Mouse (Mus musculus) skeletal muscle tissue, postnatal 0 days (tissue): Measurements from ENCODE around the gene Ubiad1. TPM values are rescaled to one million over a fixed set of nuclear protein-coding genes. Genes with fewer than 3 reads are reported as not detected.

ENCODE experiments used
- polyA plus RNA-seq: library from polyadenylated mRNA; unstranded; fragments of >200 nt; fragmentation: Nextera tagmentation; extraction: Ambion mirVana; gene quantifications from 2 replicates; pipeline ENCODE4 v1.2.1, GENCODE M21; 2015

Ubiad1 gene
- polyA plus RNA-seq, result 12.1 and 12.2 TPM in 2 replicates

DNA sequence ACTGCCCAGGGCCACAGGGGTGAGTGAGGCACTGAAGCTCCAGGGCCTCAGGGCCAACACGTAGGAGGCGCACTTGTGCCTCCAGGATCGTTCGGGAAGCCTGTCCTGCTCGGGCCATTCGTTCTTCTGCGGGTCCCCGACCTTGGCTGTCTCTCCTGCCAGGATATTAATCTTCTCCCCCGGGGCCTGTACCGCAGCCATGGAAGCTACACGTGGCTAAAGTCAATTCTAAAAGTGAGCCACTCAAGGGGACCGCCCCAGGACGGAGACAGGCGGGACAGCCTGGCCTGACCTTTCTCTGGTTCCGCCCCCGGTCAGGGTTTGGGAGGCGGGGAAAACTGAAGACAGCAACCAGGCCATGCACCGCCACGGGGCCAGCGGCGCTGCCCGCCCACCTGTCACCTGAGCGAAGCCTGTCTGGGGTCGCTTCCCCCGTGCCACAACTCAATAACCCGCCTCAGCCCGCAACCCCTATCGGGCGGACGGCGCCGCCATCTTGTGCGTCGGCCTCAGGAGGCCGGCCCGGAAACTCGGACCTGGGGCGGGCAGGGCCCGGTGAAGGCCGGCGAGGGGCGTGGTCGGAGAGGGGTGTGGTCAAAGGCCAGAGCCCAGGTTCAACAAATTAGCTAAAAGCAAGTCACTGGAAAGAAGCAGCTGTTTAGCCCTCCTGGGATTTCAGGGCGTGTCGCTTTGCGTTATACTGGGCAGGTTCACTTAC lies at the start of gene Ubiad1:
TSS of gene Ubiad1 (minus strand) at position 522 of the 718 bp plus-strand sequence.

DNA sequence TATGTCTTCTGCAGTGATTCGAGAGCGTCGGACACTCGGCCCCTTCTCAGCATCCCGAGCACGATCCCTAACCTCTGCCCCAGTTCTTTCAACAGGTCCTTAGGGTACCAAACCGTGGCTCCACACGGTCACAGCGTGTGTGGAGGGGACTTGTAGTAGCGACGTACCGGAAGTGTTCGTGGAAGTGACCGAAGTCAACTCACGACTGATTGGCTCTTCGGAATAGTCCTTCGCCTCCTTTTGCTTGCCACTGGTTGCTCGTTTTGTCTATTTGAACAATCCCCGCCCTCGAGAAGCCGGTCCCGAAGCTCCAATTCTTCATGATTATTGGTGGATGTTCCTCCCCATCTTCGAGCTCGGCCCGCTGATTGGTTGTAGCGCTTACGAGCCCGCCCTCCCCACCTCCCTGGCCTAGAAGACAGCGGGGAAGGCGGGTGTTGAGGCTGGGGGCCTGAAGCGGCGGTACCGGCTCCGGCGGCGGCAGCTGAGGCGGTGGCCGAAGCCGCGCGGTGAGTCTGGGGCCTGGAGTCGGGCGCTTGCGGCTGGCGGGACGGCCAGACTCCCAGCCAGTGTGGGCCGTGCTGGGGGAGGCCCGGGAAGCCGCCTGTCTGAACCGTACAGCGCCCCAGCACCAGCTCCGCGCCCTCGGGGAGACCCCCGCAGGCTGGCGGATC lies 3.7 kb upstream of the Ubiad1 start, which contains the start of gene Mtor:
TSS of gene Mtor (plus strand) at position 433 of the 674 bp plus-strand sequence.

Other genes starting within 250 kb of the Ubiad1 start
- 0.03 TPM in 1 of 2 replicates, not detected in the other for gene Disp3, start 156.8 kb downstream of the Ubiad1 start, polyA plus RNA-seq
- 12.2 and 15.8 TPM in 2 replicates for gene Mtor, start 3.8 kb upstream of the Ubiad1 start, polyA plus RNA-seq
- gene Angptl7, start 55.7 kb upstream of the Ubiad1 start, polyA plus RNA-seq, result 2.0 and 2.4 TPM in 2 replicates
- gene Exosc10, start 113.7 kb upstream of the Ubiad1 start, polyA plus RNA-seq, result 31.8 and 35.0 TPM in 2 replicates
- 60.5 and 82.8 TPM in 2 replicates for gene Srm, start 146.7 kb upstream of the Ubiad1 start, polyA plus RNA-seq
- 0.21 TPM in 1 of 2 replicates, not detected in the other for gene Masp2, start 157.8 kb upstream of the Ubiad1 start, polyA plus RNA-seq
- gene Tardbp, start 182.2 kb upstream of the Ubiad1 start, polyA plus RNA-seq, result 96.4 and 106 TPM in 2 replicates
- gene Gm572, start 198.5 kb upstream of the Ubiad1 start, polyA plus RNA-seq, result 0.18 and 0.58 TPM in 2 replicates